25 mouse cellular contexts compared by ENCODE assay signal in the genomic region with DNA sequence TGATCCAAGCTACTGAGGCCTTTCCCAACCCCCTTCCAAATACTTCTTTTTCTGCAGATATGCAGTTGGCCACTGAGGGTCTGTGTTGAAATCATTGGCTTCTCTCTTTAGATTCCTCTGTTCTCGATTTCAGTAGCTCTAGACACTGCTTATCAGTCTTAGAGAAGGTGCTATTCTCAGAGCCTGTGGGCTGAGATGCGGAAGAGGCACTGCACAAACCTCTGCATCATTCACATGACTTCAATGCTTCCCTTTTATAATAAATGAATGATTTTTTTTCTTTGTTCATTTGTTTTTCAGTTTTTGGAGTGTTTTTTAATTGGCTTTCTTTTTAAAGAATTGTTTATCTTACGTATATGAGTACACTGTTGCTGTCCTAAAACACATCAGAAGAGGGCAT. TPM values are rescaled to one million over a fixed set of nuclear protein-coding genes. Genes with fewer than 3 reads are reported as not detected.
"Had no signal": no experiment of that assay in that cellular context is flagged by ENCODE, and none has a peak within 500 bp of the region (broad histone marks: within the 10 kb centered on the region; RNA-seq: fewer than 3 reads in every experiment).

No protein-coding gene starts in this region.

- H3K9ac ChIP-seq: neural tube, embryonic 12.5 days; neural tube, embryonic 13.5 days; neural tube, embryonic 15.5 days; stomach, embryonic 15.5 days had no signal

- H3K9me3 ChIP-seq: neural tube, embryonic 12.5 days; neural tube, embryonic 13.5 days; neural tube, embryonic 15.5 days; stomach, embryonic 15.5 days had no signal

- H3K27me3 ChIP-seq: neural tube, embryonic 12.5 days; neural tube, embryonic 13.5 days; neural tube, embryonic 15.5 days; stomach, embryonic 15.5 days had no signal

- H3K4me1 ChIP-seq: neural tube, embryonic 12.5 days; neural tube, embryonic 13.5 days; neural tube, embryonic 15.5 days; stomach, embryonic 15.5 days had no signal

- H3K4me3 ChIP-seq: neural tube, embryonic 12.5 days; neural tube, embryonic 13.5 days; neural tube, embryonic 15.5 days; stomach, embryonic 15.5 days had no signal

- DNase-seq: retina, postnatal 1 day; right cerebral cortex, adult 18-20 months; right cerebral cortex, postnatal 14 days; right cerebral cortex, postnatal 25 days; right cerebral cortex, postnatal 4 days; thymus, adult 18-20 months; thymus, adult 2 months; thymus, postnatal 14 days; thymus, postnatal 25 days; thymus, postnatal 36 days; thymus, postnatal 4 days had no signal

- H3K27ac ChIP-seq: neural tube, embryonic 12.5 days; neural tube, embryonic 13.5 days; neural tube, embryonic 15.5 days; stomach, embryonic 15.5 days; stomach, postnatal 0 days had no signal

- H3K36me3 ChIP-seq: neural tube, embryonic 12.5 days; neural tube, embryonic 13.5 days; neural tube, embryonic 15.5 days; stomach, embryonic 15.5 days had no signal

RNA-seq across cellular contexts. Expression of a gene that starts 11.9 kb away (rescaled TPM):
- total RNA-seq: neutrophil, adult 5-6 weeks had no signal
- polyA plus RNA-seq: neural tube, embryonic 12.5 days; neural tube, embryonic 13.5 days; neural tube, embryonic 14.5 days; neural tube, embryonic 15.5 days; small intestine, adult 2 months; spleen, adult 2 months; stomach, embryonic 14.5 days; stomach, embryonic 15.5 days; stomach, embryonic 16.5 days; stomach, postnatal 0 days; testis, adult 2 months; thymus, adult 2 months; thymus, postnatal 0 days; urinary bladder, adult 2 months had no signal

RNA-seq across cellular contexts. Expression of a gene that starts 53.1 kb away (rescaled TPM):
- total RNA-seq: neutrophil, adult 5-6 weeks had no signal
- polyA plus RNA-seq: neural tube, embryonic 12.5 days; neural tube, embryonic 13.5 days; neural tube, embryonic 14.5 days; neural tube, embryonic 15.5 days; small intestine, adult 2 months; spleen, adult 2 months; thymus, adult 2 months; urinary bladder, adult 2 months had no signal
